Mouse (Mus musculus) ovary, postnatal 36 days (tissue): ENCODE measurements around the gene Zfp423.

Experiments
- DNase-seq: peaks from one replicate; pipeline ENCODE4 v3.0.0; 2022; ENCODE audit warnings: low spot score, mixed read lengths

The Zfp423 gene

DNA sequence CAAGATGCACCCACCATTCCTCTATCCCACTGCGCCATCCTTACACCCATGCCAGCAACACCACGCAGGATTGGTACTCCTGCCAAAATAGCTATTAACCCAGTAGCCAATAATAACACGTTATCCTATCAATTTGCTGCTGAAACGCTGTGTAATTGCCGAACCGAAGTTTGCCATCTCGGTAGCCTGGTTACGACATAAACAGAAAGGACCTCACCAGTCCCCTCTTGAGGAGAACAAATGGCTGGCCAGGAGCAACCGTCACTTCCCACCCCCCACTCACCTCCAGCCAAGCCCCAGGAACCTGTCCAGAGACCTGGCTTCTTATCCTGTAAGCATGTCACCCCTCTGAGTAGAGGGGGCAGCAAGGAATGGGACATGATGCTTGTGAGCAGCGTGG is 156.0 kb downstream of the Zfp423 start:
- no peak for DNase-seq

DNA sequence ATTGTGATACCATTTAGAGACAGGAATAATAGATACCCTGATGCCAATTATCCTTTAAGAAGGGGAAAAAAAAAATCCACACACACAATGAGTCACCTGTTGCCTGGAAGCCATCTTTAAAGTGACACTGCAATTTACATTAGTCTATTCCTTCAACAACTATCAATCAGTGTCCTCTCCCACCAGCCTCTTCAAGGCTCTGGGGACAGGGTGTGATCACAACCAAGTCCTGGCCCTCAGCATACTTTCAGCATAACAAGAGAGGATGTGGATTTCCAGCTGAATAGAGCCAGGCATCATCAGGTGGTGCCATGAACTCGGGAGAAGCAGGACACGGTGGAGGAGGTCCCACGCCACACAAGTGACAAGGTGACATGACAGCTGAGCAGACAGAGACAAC is 156.8 kb downstream of the Zfp423 start:
- DNase-seq = no peak

GRCm38 (mm10) chr8:87800121-87800520 is 159.3 kb downstream of the Zfp423 start:
- DNase-seq = no peak

- no peak for DNase-seq
Observed at GRCm38 (mm10) chr8:87796234-87796633, 163.2 kb downstream of the Zfp423 start.

- DNase-seq = no peak
Observed at GRCm38 (mm10) chr8:87794639-87795038, 164.8 kb downstream of the Zfp423 start.

DNA sequence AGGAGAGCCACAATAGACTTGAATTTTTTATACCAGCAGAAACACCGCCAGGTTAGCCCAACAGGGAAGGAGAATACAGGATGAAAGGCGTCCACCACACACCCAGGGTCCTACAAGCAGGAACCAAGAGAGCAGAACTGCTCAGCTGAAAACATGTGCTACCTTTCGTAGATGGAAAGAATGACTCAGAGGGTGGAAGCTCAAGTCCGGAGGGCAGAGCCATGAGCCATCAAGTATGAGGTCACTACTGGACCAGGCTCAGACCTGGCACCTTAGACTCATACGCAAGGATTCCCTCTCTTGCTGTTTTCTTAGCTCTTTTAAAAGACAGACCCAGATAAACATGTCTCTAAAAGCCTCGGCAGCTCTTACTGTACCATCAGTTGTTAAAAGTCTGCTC is 168.3 kb downstream of the Zfp423 start:
- no peak for DNase-seq

GRCm38 (mm10) chr8:87784641-87785439 is 174.6 kb downstream of the Zfp423 start:
- no peak for DNase-seq

DNA sequence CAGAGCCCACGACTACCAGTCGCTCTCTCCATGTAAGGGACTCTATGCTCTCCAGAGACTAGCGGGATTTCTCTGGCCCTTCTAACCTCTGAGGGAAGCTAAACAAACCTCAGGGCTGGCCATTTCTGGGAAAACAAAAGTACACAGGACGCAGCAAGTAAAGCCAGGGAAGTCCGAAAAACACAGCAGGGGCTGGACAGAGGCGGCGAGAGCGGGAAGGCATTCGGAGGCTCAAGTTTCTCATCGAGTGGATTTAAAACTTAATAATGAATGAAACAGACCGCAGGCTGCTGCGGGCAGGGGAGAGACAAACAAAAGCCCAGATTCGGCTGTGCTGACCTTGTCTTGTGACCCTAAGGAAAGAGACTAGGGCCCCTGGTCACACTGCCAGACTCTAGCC is 175.2 kb downstream of the Zfp423 start:
- DNase-seq = no peak

GRCm38 (mm10) chr8:87783198-87783597 is 176.2 kb downstream of the Zfp423 start:
- DNase-seq = peak; percentile 24

GRCm38 (mm10) chr8:87777586-87777985 is 181.8 kb downstream of the Zfp423 start:
- DNase-seq = no peak

DNA sequence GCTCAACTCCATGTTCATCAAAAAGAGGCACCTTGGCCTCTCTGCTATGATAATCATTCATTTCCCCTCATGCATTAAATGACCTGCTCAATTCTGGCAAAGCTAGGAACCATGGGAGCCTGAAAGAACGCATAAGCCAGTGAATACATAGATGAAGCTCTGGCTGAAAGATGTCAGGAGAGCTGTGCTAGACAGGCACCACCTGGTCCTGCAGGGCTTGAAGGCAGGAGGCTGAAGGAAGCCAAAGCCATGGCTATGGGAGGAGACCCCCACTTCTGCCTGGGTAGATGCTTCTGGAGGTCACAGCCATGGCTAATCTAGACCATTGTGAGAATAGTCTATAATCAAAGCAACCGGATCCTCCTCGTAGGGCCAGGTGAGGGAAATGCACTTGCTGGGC is 183.5 kb downstream of the Zfp423 start:
- no peak for DNase-seq

DNA sequence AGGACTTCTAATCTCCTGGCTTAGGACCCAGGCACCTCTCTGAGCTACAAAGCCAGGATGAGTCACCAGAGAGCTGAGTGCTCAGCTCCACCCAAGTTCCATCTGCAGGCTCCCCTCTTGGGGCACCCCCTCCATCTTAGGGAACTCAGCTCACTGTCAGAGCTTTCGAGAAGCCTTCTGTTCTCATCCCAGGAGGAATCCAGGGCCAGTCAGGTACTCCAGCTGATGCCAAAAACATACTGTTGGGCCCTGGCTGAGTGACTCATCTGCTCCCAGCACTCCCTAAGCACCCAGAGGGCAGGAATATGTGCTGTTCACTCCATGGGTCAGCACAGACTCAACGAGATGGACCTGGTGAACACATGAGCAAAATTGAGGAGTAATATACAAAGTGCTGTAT is 184.4 kb downstream of the Zfp423 start:
- no peak for DNase-seq

GRCm38 (mm10) chr8:87772894-87773502 is 186.4 kb downstream of the Zfp423 start:
- DNase-seq = no peak

DNA sequence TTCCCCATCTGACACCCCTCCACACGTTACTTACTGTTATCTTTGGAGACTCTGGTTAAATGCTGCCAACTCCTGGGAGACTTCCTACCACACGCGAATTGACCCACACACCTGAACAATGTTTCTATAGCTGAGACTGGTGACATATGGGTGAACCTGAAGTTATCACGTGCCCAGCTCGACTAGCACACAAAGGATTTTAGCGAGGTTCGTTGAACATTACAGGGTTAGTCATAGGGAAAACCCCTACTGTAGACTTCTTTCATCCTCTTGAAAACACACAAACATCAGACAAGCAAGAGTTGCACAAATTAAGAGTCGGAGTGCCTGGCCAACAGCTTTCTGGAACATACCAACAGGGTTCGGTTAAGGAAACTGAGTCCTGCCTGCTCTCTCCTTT is 191.5 kb downstream of the Zfp423 start:
- no peak for DNase-seq

DNA sequence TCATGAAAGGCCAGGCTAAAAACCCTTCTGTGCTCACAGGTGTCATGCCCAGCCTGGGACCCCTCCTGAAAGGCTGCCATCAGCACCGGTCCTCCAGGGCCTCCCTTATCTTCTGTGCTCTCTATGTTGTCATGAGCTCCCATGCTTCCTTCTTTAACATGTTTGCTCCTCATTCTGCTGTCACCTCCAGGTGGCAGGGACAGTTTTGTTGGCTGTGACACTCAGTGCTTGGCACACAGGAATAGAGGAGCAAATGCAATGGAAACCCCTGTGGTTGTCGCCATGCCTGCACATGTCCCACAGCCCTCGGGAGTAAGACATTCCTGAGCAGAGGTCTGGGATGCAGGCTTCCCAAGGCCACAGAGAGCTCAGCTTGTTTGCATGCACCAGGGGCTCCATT is 194.1 kb downstream of the Zfp423 start:
- no peak for DNase-seq

GRCm38 (mm10) chr8:87758750-87759149 is 200.6 kb downstream of the Zfp423 start:
- no peak for DNase-seq

GRCm38 (mm10) chr8:87754853-87755252 is 204.5 kb downstream of the Zfp423 start:
- DNase-seq = no peak

GRCm38 (mm10) chr8:87753636-87754035 is 205.8 kb downstream of the Zfp423 start:
- DNase-seq = peak; percentile 33

DNA sequence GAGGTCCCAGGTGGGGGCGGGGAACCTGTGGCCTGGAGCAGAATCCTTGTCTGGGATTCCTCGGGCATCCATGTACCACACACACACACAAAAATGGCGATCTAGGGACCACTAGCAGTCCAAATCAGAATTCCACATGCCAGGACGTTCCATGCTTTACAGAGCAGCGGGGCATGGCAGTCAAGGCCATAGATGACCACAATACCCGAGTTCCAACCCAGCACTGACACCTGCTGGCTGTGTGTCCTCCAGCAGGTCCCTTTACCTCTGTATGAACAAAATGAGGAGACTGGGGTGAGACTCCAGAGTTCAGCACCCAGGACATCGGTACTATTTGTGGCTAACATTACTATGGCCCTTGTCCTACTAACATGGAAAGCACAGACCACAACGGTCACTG is 206.2 kb downstream of the Zfp423 start:
- peak; percentile 22 for DNase-seq

GRCm38 (mm10) chr8:87752710-87753109 is 206.7 kb downstream of the Zfp423 start:
- no peak for DNase-seq

DNA sequence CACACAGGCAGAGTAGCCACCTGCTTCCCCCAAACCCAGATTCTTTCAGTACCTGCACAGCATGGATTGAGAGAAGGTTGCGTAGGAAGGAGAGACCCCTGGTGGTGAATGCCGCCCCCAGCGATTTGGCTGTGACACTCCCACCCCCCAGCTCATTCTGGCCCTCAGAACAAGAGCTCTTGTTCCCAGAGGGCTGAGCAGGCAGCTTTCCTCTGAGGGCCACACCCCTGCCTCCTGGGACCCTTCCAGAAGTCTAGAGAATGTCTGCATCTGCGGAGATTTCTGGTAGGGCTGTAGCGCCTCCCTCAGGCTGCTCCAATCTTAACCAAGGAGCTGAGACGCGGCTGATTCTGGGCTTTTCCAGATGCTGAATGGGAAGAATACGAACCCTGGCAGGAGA is 211.8 kb downstream of the Zfp423 start:
- DNase-seq = peak; percentile 10

GRCm38 (mm10) chr8:87747142-87747541 is 212.3 kb downstream of the Zfp423 start:
- DNase-seq = no peak

- DNase-seq = peak; percentile 24
Observed at GRCm38 (mm10) chr8:87746072-87746471, 213.3 kb downstream of the Zfp423 start.
